Mouse (Mus musculus) liver, embryonic 11.5 days (tissue): ENCODE measurements around the gene Neurl4. TPM values are rescaled to one million over a fixed set of nuclear protein-coding genes. Genes with fewer than 3 reads are reported as not detected.

Experiments used
- ATAC-seq: fragments of 200-750 bp; cut with Nextera tagmentation; replicated peaks from 2 replicates; pipeline ENCODE4 v1.8.0; 2017; ENCODE audit warnings: moderate number of reproducible peaks, mild to moderate bottlenecking, moderate TSS enrichment, moderate library complexity; ENCODE audit not compliant: low FRiP score
- DNase-seq: peaks from one replicate; pipeline ENCODE4 v3.0.0-alpha.2; 2017; ENCODE audit warnings: low spot score
- H3K27ac ChIP-seq: fragments of 300-500 bp; sonication (generic); 2 replicates; pipeline ENCODE4 v1.5.1; 2014; ENCODE audit warnings: mild to moderate bottlenecking, low read depth, low read length, control low read depth
- H3K27me3 ChIP-seq: fragments of 300-500 bp; sonication (generic); replicated peaks from 2 replicates; pipeline ENCODE4 v1.6.1; 2014; ENCODE audit warnings: low read length, mixed read lengths; ENCODE audit not compliant: control insufficient read depth, insufficient read depth
- H3K36me3 ChIP-seq: fragments of 300-500 bp; sonication (generic); 2 replicates; pipeline ENCODE4 v1.6.1; 2014; ENCODE audit warnings: mild to moderate bottlenecking, low read length, moderate library complexity, mixed read lengths; ENCODE audit not compliant: control insufficient read depth, insufficient read depth
- H3K4me1 ChIP-seq: fragments of 300-500 bp; sonication (generic); replicated peaks from 2 replicates; pipeline ENCODE4 v1.6.1; 2014; ENCODE audit warnings: low read length, mixed read lengths; ENCODE audit not compliant: control insufficient read depth, insufficient read depth
- H3K4me2 ChIP-seq: fragments of 300-500 bp; sonication (generic); 2 replicates; pipeline ENCODE4 v1.6.1; 2014; ENCODE audit warnings: mild to moderate bottlenecking, control low read depth, moderate library complexity
- H3K4me3 ChIP-seq: fragments of 300-500 bp; sonication (generic); 2 replicates; pipeline ENCODE4 v1.5.1; 2014; ENCODE audit warnings: low read depth, low read length, control low read depth
- H3K9ac ChIP-seq: fragments of 300-500 bp; sonication (generic); 2 replicates; pipeline ENCODE4 v1.6.1; 2014; ENCODE audit warnings: low read depth, low read length, control low read depth
- H3K9me3 ChIP-seq: fragments of 300-500 bp; sonication (generic); 2 replicates; pipeline ENCODE4 v1.6.1; 2016; ENCODE audit warnings: low read length, inconsistent platforms, mixed read lengths; ENCODE audit not compliant: control insufficient read depth
- WGBS: fragments of 180-500 bp; shearing (Covaris S2); extraction: QIAGEN DNeasy Blood & Tissue Kit; methylation state at CpG from one replicate; pipeline ENCODE4 v1.1.7; 2014; 5-methylcytosine and 5-hydroxymethylcytosine counted together
- polyA plus RNA-seq: library from polyadenylated mRNA; unstranded; fragments of >200 nt; fragmentation: Nextera tagmentation; extraction: Ambion mirVana; gene quantifications from 2 replicates; pipeline ENCODE4 v1.2.1, GENCODE M21; 2014

Gene Neurl4
- polyA plus RNA-seq, 1 experiment from 2014 or later = 10.5 TPM

- WGBS = 87% methylated on average over 9 of the region's 9 CpGs
- Histone ChIP-seq H3K4me3 (no peak overlapping the region), H3K9me3 (no peaks in the 10 kb centered on the region), H3K4me1 (peaks cover 15% of the 10 kb centered on the region), H3K9ac (no peak overlapping the region), H3K36me3 (no peaks in the 10 kb centered on the region), H3K4me2 (no peak overlapping the region), H3K27me3 (no peaks in the 10 kb centered on the region), H3K27ac (no peak overlapping the region)
- DNase-seq (no peak), ATAC-seq (no peak)
These were observed 35.3 kb upstream of the Neurl4 start for GRCm38 (mm10) chr11:69865561-69865960.

DNA sequence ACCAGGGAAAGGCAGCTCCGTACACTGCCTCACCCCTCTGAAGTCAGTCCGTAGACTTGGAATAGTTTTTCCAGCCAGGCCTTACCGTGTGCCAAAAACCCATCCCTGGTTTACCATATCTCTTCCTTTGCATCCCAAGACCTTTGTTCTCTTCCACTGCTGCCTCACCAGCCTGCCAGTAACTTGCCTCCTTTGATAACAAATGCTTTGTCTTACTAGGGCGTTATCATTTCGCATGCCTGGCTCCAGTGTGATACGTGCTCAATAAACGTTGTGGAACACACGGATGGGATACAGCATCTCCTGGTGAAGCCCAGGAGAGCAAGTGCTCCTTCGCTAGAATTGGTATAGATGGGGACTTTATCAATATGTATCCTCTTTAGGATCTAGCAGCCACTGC, 33.5 kb upstream of the Neurl4 start:
- Histone ChIP-seq H3K9me3 (no peaks in the 10 kb centered on the region), H3K4me3 (no peak overlapping the region), H3K4me1 (peaks cover 15% of the 10 kb centered on the region), H3K9ac (no peak overlapping the region), H3K27me3 (no peaks in the 10 kb centered on the region), H3K36me3 (no peaks in the 10 kb centered on the region), H3K27ac (no peak overlapping the region), H3K4me2 (no peak overlapping the region)
- peak; percentile 60 for ATAC-seq
- 45% methylated on average over 9 of the region's 9 CpGs for WGBS
- no peak for DNase-seq

GRCm38 (mm10) chr11:69870289-69871069, 30.4 kb upstream of the Neurl4 start:
- Histone ChIP-seq H3K4me1 (no peaks in the 10 kb centered on the region), H3K9ac (no peak overlapping the region), H3K4me3 (no peak overlapping the region), H3K27me3 (no peaks in the 10 kb centered on the region), H3K4me2 (no peak overlapping the region), H3K36me3 (no peaks in the 10 kb centered on the region), H3K9me3 (no peaks in the 10 kb centered on the region), H3K27ac (no peak overlapping the region)
- DNase-seq = no peak
- ATAC-seq = peak; percentile 60; the same call in 1 of the 2 replicates
- WGBS = 70% methylated on average over 2 of the region's 2 CpGs

DNA sequence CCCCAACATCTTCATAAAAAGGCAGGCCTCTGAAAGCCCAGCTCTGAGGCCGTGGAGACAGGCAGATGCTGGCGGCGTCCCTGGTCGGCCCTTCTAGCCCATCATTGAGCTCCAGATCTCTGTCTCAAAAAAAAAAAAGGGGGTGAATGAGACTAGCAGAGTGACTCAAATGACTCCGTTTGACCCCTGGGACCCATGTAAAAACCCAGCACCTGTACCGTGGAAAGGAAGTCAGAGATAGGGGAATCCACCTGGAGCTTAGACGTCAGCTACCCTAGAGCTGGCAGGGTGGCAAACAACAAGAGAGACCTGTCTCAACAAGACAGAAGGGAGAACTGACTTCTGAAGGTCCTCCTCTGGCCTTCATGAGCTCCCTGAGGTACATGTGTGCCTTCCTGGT, 29.1 kb upstream of the Neurl4 start:
- Histone ChIP-seq H3K36me3 (no peaks in the 10 kb centered on the region), H3K4me1 (peaks cover 11% of the 10 kb centered on the region), H3K9me3 (no peaks in the 10 kb centered on the region), H3K4me3 (no peak overlapping the region), H3K27me3 (no peaks in the 10 kb centered on the region), H3K4me2 (no peak overlapping the region), H3K9ac (no peak overlapping the region), H3K27ac (no peak overlapping the region)
- 84% methylated on average over 7 of the region's 7 CpGs for WGBS
- ATAC-seq (no peak), DNase-seq (no peak)

DNA sequence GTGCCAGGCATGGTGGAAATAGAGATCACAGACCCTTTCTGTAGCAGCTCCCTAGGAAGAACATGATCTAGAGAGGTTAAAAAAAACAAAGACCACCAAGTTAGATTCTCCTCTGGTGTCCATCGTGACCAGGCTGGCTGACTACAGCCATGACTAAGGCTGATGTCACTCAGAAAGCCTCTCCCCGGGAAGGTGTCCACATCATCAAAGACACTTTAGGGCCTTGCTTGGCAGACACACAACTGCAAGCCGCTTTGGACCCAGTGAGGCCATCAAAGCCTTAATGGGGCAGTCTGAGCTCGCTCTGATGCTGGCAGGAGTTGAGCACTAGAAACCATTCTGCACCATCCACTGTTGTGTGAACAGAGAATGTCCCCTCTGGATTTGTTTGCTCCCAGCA, 28.4 kb upstream of the Neurl4 start:
- no peak overlapping the region for H3K4me2 ChIP-seq
- 82% methylated on average over 4 of the region's 4 CpGs for WGBS
- no peak overlapping the region for H3K27ac ChIP-seq
- H3K4me3 ChIP-seq = no peak overlapping the region
- H3K9ac ChIP-seq = no peak overlapping the region
- ATAC-seq (no peak), DNase-seq (no peak)
- no peaks in the 10 kb centered on the region for H3K9me3 ChIP-seq
- H3K36me3 ChIP-seq = no peaks in the 10 kb centered on the region
- peaks cover 17% of the 10 kb centered on the region for H3K4me1 ChIP-seq
- H3K27me3 ChIP-seq = no peaks in the 10 kb centered on the region

- no peak overlapping the region for H3K4me3 ChIP-seq
- H3K4me2 ChIP-seq = no peak overlapping the region; the same call in 1 of the 2 replicates
- no peak overlapping the region for H3K9ac ChIP-seq
- WGBS = 41% methylated on average over 7 of the region's 7 CpGs
- peaks cover 51% of the 10 kb centered on the region for H3K4me1 ChIP-seq
- no peaks in the 10 kb centered on the region for H3K27me3 ChIP-seq
- no peak overlapping the region for H3K27ac ChIP-seq
- DNase-seq (no peak), ATAC-seq (no peak)
- no peaks in the 10 kb centered on the region for H3K36me3 ChIP-seq
- H3K9me3 ChIP-seq = no peaks in the 10 kb centered on the region
These were observed 24.7 kb upstream of the Neurl4 start for GRCm38 (mm10) chr11:69876186-69876585.

GRCm38 (mm10) chr11:69876867-69877266, 24.0 kb upstream of the Neurl4 start:
- no peak overlapping the region for H3K9ac ChIP-seq
- ATAC-seq (peak; percentile 48), DNase-seq (peak; percentile 83)
- 0 out of 2 replicates have a peak overlapping the region, but pooled peaks have one; percentile 21 for H3K27ac ChIP-seq
- H3K27me3 ChIP-seq = no peaks in the 10 kb centered on the region
- H3K36me3 ChIP-seq = no peaks in the 10 kb centered on the region
- no peak overlapping the region for H3K4me3 ChIP-seq
- no peaks in the 10 kb centered on the region for H3K9me3 ChIP-seq
- peak overlapping the region; percentile 51 for H3K4me2 ChIP-seq
- WGBS = 1% methylated on average over 12 of the region's 12 CpGs
- H3K4me1 ChIP-seq = peaks cover 57% of the 10 kb centered on the region

DNA sequence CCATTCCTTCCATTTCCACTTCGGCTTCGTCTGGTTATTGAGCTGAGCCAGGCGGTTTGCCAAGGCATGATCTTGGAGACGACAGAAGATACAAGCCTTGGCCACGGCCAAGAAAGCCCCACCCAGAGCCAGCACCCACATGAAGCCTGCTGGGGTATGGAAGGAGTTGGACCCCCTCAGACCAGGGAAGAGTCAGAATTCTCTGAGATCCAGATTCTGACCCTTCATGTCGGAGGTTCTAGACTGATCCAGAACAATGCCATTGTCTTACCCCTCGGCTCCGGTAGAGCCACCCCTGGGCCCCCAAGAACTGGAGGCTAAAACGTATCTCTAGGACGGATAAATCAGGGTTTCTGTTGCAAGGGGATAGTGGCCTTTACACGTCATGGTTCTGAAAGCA, 23.0 kb upstream of the Neurl4 start, which contains the start of gene Tmem95:
Gene Tmem95 (minus strand): TSS at position 141 of the 400 bp plus-strand sequence.
- H3K27ac ChIP-seq = peak within 1 kb of the TSS; percentile 92
- ATAC-seq (no peak), DNase-seq (no peak)
- H3K4me3 ChIP-seq = peak within 1 kb of the TSS; percentile 63
- H3K4me1 ChIP-seq = peaks cover 57% of the 10 kb centered on the region
- no peaks in the 10 kb centered on the region for H3K36me3 ChIP-seq
- 89% methylated on average over 11 of the region's 11 CpGs for WGBS
- H3K9ac ChIP-seq = peak within 1 kb of the TSS; percentile 25; the same call in 1 of the 2 replicates
- no peaks in the 10 kb centered on the region for H3K9me3 ChIP-seq
- no peaks in the 10 kb centered on the region for H3K27me3 ChIP-seq
- peak within 1 kb of the TSS; percentile 99 for H3K4me2 ChIP-seq

DNA sequence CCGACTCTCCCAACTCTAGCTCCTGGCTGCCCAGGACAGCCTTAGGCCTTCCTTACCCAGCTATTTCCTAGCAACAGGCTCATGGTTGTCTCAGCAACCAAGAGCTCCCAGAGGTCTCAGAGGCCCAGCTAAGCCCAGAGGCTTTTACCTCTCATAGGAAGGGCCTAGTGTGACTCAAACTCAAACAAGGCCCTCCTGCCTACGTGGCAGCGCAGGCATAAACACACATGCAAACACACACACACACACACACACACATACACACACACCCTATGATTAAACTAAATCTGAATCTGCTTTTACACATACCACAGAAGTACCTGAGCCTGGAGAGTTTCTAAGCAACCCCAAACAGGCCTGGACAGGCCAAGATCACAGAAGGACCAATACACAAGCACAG, 22.5 kb upstream of the Neurl4 start:
- no peaks in the 10 kb centered on the region for H3K36me3 ChIP-seq
- 84% methylated on average over 3 of the region's 3 CpGs for WGBS
- no peaks in the 10 kb centered on the region for H3K27me3 ChIP-seq
- peak overlapping the region; percentile 99 for H3K4me2 ChIP-seq
- peak overlapping the region; percentile 63; the same call in 1 of the 2 replicates for H3K4me3 ChIP-seq
- DNase-seq = no peak
- H3K27ac ChIP-seq = peak overlapping the region; percentile 92
- peaks cover 57% of the 10 kb centered on the region for H3K4me1 ChIP-seq
- peak overlapping the region; percentile 25; the same call in 1 of the 2 replicates for H3K9ac ChIP-seq
- ATAC-seq = no peak
- H3K9me3 ChIP-seq = no peaks in the 10 kb centered on the region
